Mouse (Mus musculus) adipocyte (in vitro differentiated cells): ENCODE measurements at regions not wholly inside any gene's neighbourhood (a gene's known extent, or its start where the extent isn't known, plus 50 kb on each side); places are given as distances from the start of the nearest gene placed in this dataset.
A peak's percentile ranks its signal among the peaks of the same experiment; 100 is the strongest.
"Not testable (repeated sequence)": the region's sequence is repeated elsewhere in the genome, so short reads cannot be mapped to it uniquely, and the experiment has no call there.

Experiments
- DNase-seq: peaks from one replicate; pipeline ENCODE4 v3.0.0-alpha.2; 2016; ENCODE audit warnings: low spot score

DNA sequence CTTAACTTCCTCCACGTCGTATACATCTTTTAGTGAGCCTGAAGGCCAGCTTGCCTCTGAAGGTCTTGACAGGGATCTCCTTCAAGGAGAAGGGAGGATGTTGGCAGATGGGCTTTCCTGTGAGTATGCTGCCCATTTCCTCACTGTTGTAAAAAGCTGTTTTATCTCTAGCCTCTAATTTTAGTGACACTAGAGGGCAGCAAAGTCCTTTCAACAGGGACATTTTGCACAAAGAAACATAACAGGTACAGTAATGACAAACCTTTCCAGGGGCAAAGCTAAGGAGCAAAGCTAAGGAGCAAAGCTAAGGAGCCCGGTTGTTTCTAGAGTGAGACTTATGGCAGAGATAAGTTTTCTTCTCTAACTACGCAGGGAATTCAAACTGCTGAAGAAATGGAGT, 59.0 kb upstream of the Kbtbd8 start:
- DNase-seq: peak; percentile 77

GRCm38 (mm10) chr6:95056222-95056621, 60.8 kb upstream of the Kbtbd8 start:
- DNase-seq: no peak

DNA sequence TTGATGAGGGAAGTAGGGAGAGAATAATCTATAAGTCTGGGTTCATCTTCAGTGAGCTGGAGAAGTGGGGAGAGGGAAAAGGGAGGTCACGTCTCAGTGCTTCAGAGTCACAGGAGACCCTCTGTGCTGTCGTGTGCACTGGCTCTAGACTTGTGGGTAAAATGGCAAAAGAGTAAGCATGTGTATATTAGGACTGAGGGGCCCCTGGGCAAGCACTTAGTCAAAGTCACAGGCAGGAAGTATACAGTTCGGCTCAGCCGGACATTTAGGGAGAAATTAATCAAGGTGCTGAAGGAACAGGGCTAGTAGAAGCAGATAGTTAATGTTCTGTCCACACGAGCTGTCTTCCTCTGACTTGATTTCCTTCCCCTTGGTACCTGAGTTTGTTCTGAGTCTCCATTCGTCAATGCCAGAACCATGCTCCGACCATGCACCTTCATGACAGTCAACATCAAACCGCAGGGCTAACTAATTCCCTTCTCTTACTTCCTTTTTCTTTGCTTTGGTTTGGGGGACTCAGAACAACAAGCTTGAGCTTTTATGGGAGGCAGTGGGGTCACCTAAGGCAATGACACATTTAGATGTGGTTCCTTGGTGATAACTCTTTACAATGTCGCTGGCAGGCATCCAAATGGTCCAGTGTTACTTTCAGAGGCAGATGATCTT, 63.2 kb upstream of the Kbtbd8 start:
- DNase-seq: no peak

DNA sequence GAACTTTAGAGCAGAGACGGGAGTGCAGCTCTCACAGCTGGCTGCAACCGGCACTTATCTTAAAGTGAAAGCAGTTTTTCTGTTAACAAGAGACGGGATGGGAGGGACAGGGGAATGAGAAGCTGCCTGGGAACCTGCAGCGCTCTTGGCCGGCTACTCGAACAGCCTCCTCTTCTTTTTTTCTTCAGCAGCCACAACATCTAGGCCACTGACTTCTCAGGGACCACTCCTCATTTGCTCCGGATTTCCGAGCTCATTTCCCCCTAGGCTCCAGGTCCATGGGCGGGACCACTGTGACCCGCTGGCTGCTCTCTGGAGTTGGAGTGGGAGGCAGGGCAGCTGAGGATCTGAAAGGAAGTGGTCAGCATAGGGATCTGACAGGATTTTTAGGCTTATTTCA, 75.7 kb upstream of the Kbtbd8 start:
- not testable (repeated sequence) for DNase-seq

DNA sequence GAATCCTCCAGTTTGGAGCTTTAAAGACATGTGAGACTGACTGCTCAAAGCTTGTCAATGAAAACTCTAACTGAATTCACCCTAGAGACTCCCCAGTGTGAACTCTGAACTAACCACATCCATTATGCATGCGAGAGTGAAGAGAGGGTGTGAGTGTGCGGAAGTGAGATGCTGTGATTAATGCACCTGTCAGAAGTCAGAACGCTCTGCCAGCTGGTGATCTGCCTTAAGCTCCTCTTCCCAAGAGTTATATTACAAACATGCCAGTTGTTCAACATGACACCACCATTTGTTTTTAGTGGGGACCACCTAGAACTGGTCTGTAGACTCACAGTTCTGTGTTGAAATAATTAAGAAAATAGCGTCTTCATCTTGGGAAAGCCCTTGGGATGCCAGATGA, 92.8 kb upstream of the Kbtbd8 start:
- DNase-seq: no peak

DNA sequence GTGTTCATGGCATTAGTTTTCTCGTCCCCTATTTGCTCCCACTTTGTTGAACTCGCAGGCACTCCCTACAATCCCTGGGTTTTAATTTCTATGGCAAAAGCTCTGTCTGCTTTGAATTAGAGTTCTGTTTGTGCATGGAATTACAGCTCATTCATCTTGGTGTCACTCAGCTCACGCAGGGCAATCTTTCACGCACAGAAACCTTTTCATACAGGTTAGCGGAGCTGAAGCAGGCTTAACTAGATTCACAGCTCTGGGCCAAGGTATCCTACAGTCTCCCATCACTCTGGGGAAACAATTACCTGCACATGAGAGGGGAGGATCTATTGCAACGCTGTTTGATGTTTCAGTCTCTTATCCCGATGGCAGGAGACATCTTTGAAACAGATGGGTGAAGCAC, 95.3 kb upstream of the Kbtbd8 start:
- no peak for DNase-seq

DNA sequence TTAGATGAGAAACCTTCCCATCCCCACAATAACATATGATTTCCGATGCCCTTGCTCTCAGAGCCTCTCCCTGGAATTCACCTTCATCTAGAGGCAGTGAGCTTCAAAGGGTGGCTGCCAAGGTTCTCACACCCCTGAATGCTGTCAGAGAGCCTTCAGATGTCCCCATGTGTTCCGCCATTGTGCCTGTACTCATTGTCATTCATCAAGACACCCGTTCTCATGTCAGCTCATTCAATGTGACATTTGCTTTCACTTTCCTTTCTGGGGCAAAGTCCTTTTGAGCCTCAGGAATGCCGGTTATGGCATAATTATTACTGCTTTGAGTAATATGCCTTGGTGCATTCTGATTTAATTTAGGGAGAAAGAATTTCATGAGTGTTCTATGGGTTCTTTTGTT, 99.1 kb upstream of the Kbtbd8 start:
- peak; percentile 68 for DNase-seq

- DNase-seq: no peak
Measured at GRCm38 (mm10) chr6:95017484-95017883, 99.6 kb upstream of the Kbtbd8 start.

GRCm38 (mm10) chr6:95013096-95013495, 103.9 kb upstream of the Kbtbd8 start:
- DNase-seq: no peak

DNA sequence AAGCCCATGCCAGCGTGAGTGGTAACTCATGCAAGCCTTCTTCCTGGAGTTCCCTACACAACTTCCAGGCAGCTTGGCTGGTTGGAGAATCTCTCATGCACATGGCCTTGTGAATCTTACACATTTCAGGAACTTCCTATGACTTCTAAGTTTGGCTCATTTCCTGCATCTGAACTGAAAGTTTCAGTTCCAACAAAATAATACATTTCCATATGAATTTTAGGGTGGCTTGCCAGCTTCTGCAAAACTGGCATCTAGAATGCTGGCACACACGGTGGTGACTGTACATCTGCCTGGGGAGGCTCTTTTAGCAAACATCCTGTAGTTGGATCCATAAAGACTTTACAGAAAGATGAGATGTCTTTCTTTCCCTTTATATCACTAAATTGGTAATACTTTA, 110.6 kb upstream of the Kbtbd8 start:
- no peak for DNase-seq

DNA sequence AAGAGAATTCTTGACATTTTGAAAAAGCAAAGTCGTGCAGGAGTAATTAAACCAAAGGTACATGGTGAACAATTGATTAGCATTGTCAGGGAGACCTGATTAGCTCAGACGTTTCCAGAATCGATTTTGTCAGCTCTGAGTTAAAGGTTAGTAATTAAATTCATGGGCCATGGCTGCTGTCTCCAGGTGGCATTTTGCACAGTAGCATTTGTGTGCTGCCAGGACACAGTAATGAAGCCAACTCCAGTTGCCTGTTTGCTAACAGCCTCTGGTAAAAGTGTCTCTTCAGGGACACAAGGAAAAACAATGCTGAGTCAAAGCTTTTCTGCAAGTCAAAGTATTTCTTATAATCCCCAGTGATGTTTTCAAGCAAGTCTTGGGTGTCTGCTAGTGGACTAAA, 113.3 kb upstream of the Kbtbd8 start:
- peak; percentile 78 for DNase-seq

DNA sequence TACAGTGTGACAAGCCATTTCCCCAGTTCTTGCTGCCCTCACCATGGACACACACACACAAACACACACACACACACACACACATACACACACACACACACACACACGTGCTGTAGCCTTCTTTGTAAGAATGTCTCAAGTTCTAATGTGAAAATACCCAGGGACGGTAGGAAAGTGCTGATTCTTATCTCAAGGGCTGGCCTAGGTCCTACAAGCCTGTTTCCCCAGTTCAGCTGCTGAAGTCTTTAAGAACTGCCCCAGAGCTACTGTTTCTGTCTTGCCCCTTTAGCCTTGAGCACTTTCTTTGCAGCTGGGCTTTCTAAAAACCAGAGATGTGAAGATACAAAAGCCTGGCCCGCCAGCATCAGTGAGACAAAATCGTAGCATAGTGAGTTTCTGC, 117.5 kb upstream of the Kbtbd8 start:
- peak; percentile 59 for DNase-seq

DNA sequence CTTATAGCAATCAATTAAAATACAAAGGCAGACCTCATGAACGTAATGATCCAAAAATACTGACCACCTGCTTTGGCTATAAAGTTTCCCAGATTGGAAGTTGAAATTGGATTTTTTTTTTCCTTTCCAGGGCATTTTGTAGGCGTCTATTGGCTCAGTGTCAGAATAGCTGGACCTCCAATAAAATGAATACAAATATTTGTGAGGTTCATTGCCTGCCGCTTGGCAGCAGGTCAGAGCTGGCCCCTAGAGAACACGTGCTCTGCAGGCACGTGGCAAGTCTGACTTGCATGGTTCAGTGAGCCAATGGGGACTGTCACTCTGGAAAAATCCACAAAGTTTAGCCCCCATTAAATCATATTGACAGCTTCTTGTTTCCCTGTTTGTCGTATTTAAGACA, 118.0 kb upstream of the Kbtbd8 start:
- peak; percentile 81 for DNase-seq

GRCm38 (mm10) chr6:94998371-94998770, 118.7 kb upstream of the Kbtbd8 start:
- DNase-seq: no peak

DNA sequence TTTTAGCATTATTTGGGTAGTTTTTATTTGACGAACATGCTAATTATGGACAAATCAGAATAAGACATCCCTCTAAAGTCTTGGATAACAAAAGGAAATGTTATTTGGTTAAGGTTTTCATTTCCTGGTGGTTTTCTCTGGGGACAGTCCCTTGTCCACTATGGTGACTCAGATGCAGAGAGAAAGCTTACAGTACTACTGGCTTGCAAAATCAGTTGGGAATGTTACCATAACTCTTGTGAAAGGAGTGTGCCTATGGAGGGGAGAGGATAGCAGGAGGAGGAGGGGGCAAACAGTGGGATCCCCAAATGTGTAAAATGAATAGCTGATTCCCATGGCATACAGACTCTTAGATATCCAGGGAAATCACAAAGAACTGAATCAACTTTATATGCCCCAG, 122.7 kb upstream of the Kbtbd8 start:
- DNase-seq: peak; percentile 92

- no peak for DNase-seq
Measured at GRCm38 (mm10) chr6:94987427-94987826, 129.6 kb upstream of the Kbtbd8 start.

DNA sequence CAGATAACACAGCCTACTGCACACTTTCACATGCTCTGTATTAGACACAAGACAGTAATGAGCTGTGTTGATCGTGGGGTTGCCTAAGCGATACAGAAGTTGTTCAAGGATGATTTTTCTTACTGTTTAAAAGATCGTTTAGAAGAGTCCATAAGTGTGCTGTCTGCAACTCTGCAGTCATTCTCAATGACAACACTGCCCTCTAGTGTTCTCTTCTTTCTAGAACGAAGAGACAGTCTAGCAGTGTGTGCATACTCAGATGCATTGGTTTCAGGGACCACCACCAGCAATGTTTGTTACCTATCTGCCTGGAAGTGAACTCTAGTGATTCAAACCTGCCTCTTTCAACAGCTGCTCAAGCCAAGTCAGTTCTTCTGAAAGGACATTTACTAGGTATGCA, 130.7 kb upstream of the Kbtbd8 start:
- peak; percentile 91 for DNase-seq

GRCm38 (mm10) chr6:94984411-94984895, 132.6 kb upstream of the Kbtbd8 start:
- no peak for DNase-seq

DNA sequence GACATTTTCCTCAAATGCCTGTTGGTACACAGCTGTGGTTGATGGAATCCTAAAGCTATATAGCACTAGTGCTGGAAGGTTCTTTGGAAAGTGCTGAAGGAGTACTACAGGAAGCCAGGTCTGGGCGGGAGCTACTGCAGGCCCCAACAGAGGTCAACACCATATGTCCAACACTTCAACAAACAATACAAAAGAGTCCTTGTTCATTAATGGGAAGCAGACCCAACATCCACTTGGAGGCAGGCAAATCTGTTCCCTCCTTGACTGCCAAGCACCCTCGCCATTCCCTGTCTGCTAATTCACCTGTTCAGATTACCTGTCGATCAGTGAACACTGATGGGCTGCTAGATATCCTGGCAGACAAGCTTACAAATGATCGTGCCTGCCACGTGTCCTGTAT, 148.4 kb upstream of the Kbtbd8 start:
- no peak for DNase-seq

- DNase-seq: peak; percentile 89
Measured at GRCm38 (mm10) chr6:94966962-94967361, 150.1 kb upstream of the Kbtbd8 start.

DNA sequence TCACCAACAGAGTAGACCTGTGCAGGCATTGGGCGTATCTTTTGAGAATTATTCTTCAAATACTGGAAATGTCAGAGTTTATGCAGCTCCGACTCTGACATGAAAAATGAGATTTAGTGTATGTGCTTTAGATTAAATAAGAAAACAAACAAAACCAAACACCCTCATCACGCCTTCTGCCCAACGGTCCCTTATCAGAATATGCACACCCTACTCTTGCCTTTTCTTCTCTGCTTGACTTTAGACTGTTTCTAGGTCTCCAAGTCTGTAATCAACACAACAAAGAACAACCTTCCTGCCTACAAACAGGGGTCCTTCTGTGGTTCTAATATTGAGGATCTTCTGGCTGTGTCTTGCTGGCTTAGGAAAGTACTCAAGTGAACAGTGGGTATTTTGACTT, 153.8 kb upstream of the Kbtbd8 start:
- no peak for DNase-seq

DNA sequence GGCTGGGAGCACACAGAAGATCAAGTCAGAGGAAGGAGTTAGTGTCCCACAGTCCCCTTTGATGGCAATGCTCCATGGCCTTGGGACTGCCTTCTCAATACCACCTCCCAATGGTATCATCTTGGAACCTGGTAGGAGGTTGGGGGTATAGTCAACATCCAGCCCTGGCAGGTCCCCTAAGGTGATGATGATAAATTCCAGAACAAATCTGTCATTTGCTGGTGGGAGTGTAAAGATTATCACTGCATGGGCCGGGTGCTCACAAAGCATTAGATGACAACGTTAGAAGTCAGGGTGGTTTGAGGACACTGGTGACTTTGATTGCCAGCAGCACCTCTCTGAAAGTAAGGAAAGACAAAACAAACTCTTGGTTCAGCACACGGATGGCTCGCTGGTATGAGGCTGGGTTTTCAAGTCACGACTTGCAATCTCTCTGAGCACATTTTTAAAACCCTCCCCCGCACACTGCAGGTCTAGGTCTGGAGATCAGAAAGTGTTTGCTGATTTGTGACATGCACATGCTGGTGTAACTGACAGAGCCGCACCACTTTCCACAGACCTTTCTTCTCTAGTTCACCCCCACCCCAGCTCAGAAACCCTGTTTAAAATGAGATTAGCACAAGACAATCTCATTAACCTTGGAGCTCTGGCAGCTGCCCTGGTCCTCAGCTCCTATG, 154.5 kb upstream of the Kbtbd8 start:
- no peak for DNase-seq

- DNase-seq: no peak
Measured at GRCm38 (mm10) chr6:94961821-94962220, 155.2 kb upstream of the Kbtbd8 start.

DNA sequence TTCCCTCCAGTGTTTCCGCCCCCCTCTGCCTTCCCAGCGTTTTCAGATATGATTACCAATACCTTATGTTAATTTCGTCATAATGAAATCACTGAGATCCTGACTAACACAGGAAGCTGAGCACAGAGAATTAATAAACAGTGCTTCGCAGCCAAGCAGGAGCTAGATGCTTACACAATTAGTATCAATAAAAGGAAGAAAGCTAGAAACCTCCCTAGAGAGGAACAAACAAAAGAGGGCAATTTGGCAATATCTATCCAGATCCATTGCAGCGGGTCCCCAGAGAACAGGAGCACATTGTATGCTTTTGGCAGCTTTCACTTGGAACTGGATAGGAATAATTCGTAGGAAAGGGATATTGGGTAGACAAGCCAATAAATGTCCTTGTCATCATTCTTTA, 159.1 kb upstream of the Kbtbd8 start:
- DNase-seq: no peak
